Mouse (Mus musculus): ENCODE results near the gene Meis2.

Meis2 gene

GRCm38 (mm10) chr2:116068461-116068860, 2.8 kb upstream of the Meis2 start:
- DNase-seq (ENCODE audit: low spot score) = no peak

GRCm38 (mm10) chr2:116067711-116068110, 2.1 kb upstream of the Meis2 start:
- DNase-seq (ENCODE audit: low spot score) = no peak

- no peak for DNase-seq (ENCODE audit: low spot score)
These were observed 1.4 kb upstream of the Meis2 start for GRCm38 (mm10) chr2:116067065-116067497.

GRCm38 (mm10) chr2:116066057-116066941, 660 bp upstream of the Meis2 start:
- no peak for DNase-seq (ENCODE audit: low spot score)

GRCm38 (mm10) chr2:116065057-116065456, 582 bp downstream of the Meis2 start:
- DNase-seq (ENCODE audit: low spot score) = no peak

GRCm38 (mm10) chr2:116064521-116064920, 1.1 kb downstream of the Meis2 start:
- DNase-seq (ENCODE audit: low spot score) = no peak

GRCm38 (mm10) chr2:116063819-116064293, 1.8 kb downstream of the Meis2 start:
- DNase-seq (ENCODE audit: low spot score) = no peak

GRCm38 (mm10) chr2:116062761-116063441, 2.7 kb downstream of the Meis2 start:
- DNase-seq (ENCODE audit: low spot score) = no peak

GRCm38 (mm10) chr2:116062251-116062651, 3.4 kb downstream of the Meis2 start:
- DNase-seq (ENCODE audit: low spot score) = no peak

- no peak for DNase-seq (ENCODE audit: low spot score)
These were observed 4.1 kb downstream of the Meis2 start for GRCm38 (mm10) chr2:116061401-116062021.

- DNase-seq (ENCODE audit: low spot score) = no peak
These were observed 4.8 kb downstream of the Meis2 start for GRCm38 (mm10) chr2:116060701-116061400.

GRCm38 (mm10) chr2:116060210-116060609, 5.4 kb downstream of the Meis2 start:
- no peak for DNase-seq (ENCODE audit: low spot score)

GRCm38 (mm10) chr2:116059661-116060060, 6.0 kb downstream of the Meis2 start:
- DNase-seq (ENCODE audit: low spot score) = no peak

GRCm38 (mm10) chr2:116059066-116059465, 6.6 kb downstream of the Meis2 start:
- no peak for DNase-seq (ENCODE audit: low spot score)

- no peak for DNase-seq (ENCODE audit: low spot score)
These were observed 7.1 kb downstream of the Meis2 start for GRCm38 (mm10) chr2:116058511-116058910.

- no peak for DNase-seq (ENCODE audit: low spot score)
These were observed 8.8 kb downstream of the Meis2 start for GRCm38 (mm10) chr2:116056826-116057225.

GRCm38 (mm10) chr2:116055686-116056620, 9.7 kb downstream of the Meis2 start:
- no peak for DNase-seq (ENCODE audit: low spot score)

GRCm38 (mm10) chr2:116053931-116054330, 11.7 kb downstream of the Meis2 start:
- DNase-seq (ENCODE audit: low spot score) = no peak

GRCm38 (mm10) chr2:116052688-116053421, 12.8 kb downstream of the Meis2 start:
- DNase-seq (ENCODE audit: low spot score) = no peak
